Mouse (Mus musculus): Measurements from ENCODE around the gene Sptbn4.

GRCm38 (mm10) chr7:27473156-27473834, 25.8 kb upstream of the Sptbn4 start, which contains the start of gene Sertad3:
- peak; percentile 34; the same call in 1 of the 2 replicates for TF ChIP-seq POLR2A (IDR thresholded peaks at IDR 0.05; ENCODE audit: low read depth, low read length)
- TF ChIP-seq CTCF (IDR thresholded peaks at IDR 0.05; ENCODE audit: extremely low read depth, insufficient read depth, insufficient read length, insufficient replicate concordance) = no peak

Measured in spleen, adult 2 months (tissue).